Mouse (Mus musculus) thymus, postnatal 25 days (tissue): ENCODE results near the gene Aven.
A peak's percentile ranks its signal among the peaks of the same experiment; 100 is the strongest.

Experiments used
- DNase-seq: peaks from one replicate; pipeline ENCODE4 v3.0.0; 2022

Aven gene

DNA sequence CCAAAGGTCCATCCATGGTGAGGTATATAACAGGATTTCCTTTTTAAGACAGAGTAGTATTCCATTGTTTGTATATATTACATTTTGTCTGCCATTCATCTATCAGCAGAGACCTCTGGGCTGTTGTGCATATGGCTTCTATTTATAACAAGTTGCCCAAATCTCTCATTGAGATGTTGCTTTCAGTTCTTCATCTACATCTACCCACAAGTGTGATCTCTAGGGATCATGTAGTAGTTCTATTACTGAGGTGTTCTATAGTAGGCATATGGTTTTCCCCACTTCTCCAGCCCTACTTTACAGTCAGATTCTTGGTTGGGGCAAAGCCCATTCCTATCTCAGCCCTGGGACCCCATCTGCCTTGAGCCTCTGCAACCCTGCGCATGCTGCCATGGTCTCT lies 72.3 kb downstream of the Aven start:
- DNase-seq, result no peak

DNA sequence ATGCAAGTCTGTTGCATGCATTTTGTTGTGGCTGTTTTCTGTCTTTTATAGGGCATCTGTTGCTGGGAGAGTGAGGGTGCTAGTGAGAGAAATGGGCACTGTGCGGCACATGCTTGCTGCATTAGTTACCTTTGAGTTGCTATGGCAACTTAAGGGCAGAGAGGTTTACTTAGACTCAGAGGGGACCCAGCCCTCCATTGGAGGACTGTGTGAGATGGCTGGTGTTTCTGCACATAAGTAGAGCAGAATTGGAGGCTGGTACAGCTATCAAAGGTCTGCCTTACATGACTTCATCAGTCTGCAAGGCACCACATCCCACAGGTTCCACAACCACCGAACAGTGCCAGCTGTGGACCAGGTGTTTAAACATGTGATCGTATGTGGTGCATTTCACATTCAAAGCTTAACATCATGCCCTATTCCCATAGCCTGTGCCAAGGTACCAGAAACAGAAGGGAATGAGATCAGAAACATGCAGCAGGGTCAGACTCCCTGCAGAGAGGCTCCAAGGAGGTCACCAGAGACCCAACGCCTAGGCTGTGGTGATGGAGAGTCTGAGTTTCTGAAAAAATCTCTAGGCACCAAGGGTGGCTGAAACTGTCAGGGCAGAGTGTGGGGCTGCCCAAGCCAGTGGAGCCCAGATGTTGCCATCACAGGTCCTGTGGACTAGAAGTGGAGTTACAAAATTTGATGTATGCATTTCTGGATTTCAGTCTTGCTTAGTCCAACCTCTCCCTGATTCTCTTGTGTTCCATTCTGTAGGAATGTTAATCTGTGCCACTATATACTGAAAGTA lies 73.7 kb downstream of the Aven start:
- no peak for DNase-seq

DNA sequence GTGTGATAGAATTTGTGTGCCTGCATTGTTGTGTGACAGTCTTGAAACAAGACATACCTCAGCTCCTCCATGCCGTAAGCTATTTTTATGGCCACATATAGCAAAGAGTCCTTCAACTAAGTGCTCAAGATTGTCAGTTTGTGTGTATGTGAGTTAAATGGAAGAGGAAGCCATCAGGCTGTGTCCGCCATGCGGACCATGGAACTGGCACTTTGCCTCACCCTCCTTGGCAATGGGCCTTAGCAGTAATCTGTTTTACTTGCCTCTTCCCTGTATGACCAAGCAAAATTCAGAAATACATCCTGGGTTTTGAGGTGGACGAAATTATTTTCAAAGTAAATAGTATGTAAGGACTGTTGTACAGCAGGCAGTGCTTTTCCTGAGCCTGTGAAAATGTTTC lies 75.0 kb downstream of the Aven start:
- DNase-seq, result no peak

DNA sequence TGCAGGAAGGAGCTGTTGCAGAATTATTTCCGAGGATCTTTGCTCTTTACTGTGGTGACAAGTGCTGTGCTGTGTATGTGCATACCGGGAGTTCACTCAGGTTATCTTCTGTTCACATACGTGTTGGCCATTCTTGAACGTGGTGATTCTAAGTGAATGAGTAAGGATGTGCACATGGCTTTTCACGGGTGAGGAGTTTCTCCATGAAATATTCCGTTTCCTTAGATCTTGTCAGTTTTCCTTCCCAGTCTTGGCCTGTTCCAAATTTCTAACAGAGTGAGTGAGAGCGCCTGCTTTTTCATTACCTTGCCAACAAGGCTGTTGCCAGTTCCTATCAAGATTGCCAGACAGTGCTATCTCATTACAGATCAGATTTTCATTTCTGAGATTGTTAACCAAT lies 98.2 kb downstream of the Aven start:
- no peak for DNase-seq

DNA sequence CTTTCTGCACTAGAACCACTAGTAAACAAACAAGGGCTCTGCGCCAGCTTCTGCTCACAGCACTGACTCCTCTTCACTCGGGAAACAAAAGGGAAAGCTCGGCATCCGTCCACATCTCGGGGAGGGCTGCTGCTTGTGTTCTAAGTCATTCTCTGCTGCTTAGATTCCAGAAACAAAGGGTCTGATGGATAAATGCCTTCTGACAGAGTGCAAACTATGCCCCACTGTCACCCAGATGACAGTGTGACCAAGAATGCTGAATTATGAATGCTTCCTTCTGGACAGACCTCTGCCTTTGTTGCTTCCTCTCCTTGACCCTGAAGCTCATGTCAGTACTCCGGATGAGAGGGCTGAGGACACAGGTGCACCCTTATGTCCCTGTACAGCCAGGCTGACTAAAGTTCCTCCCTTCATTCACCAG lies 98.7 kb downstream of the Aven start:
- no peak for DNase-seq

DNA sequence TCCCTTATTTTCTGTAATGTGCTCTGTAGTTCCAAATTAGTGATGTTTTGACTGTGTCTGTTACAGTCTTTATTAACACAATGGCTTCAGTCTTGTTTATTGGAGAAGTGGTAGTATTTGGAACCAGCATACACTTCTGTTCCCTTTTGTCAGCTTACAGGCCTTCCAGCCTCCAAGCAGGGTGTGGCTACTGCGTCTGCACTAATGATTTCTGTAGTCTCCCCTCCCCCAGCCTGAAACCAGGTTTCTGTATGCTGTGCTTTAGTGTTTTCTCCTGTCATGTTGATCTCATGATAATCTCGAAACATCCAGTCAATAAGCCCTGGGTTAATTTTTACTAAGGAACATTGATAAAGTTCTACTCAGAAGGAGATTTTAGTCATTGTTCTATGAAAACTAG lies 100.6 kb downstream of the Aven start:
- DNase-seq, result no peak

DNA sequence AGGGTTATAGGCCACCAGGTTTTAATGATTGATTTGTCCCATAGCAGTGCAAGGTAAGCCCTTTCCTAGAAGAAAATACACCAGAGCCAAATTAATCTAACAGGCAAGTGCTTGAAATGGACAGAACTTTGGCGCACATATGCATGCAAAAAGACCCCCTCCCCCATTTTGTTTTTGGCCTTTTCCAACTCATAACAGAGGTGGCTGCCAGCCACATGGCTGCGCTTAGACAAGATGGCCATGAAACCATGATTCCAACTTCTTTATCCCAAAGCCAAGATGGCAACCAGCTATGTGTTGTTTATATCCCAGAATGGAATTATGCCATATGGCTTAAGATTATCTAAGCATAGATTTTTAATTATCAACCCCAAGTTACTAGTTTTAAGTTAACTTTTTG lies 101.0 kb downstream of the Aven start:
- no peak for DNase-seq

DNA sequence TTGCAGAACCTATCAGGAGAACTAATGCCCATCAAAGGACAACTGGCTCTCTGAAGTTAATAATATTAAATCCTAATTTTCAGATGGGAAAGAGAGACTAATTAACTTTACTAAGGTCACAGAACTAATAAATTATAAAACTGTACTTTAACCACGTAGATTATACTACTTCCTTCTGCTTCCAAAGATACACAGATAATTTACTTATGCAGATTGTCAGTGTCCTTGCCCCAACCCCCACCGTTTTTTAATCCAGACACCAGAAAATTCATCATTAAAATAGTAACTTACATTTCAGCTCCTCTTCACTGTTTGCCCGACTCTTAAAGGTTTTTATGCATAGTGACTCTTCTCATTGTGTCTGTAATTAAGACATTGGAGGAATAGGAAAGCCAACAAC lies 103.0 kb downstream of the Aven start:
- DNase-seq, result no peak

DNA sequence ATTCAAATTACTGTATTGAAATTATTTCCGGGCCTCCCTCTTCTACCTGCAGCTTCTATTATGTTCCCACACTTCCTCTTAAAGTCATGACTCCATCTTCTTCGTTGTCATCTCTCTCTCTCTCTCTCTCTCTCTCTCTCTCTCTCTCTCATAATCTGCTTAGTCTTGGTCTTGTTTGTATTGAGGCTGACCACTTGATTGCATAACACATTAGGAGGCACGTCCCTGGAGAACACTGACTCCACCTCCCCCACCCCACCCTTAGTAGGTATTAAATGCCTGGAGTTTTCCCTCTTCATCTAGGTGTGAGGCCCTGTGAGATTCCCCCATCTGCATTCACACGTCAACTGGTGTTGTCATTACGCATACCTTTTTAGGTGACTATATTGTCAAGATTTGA lies 103.7 kb downstream of the Aven start:
- no peak for DNase-seq

DNA sequence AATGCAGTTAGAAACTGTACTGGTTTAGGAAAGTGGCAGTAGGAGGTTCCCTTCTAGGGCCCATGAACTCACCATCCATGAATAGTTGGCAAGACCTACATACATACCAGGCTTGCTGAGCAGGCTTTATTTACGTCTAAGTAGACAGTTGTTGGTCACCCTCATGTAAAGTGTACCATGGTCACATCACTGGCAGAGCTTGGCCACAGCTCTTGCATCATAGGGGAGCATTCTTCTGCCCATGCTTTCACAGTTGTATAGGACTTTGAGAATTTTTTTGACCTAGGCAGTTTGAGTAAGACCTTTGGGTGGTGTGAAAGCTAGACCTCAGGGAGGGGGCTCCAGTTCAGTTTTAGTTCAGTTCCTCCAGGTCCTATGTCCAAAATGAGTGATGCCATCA lies 104.3 kb downstream of the Aven start:
- DNase-seq, result no peak

DNA sequence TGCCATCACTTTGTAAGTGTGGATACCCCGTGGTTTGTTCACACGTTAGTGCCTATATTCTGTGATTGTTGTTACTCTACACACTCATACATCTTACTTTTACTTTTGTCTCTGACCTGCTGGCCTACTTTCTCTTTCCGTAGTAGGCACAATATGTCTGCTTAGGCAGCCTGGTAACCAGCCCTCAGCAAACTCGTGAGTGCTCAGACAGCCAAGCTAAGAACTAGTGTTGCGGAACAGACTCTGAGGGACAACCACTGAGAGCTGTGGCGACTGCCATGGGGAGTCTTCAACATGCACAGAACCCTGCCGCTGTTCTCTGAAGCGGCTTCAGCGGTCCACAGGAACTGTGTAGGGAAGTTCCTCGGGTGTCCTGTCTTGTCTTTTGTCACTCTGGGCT lies 107.5 kb downstream of the Aven start:
- DNase-seq, result no peak

DNA sequence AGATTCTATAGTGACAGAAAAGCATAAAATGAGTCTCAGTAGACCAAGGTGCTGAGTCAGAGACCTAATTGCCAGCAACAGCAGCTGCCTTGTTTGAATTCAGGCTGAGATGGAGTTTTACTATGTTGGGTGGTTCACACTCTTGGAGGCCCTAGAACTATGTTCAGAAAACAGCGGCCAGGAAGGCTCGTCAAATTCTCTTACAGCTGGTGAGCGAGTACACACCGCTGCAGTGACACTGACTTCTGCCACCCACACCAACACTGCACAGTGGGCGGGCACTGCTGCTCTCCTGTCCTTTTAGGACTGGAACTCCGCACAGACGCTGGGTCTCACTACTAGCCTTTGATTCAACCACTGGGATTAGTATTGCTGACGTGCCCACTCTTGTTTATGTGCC lies 109.7 kb downstream of the Aven start:
- no peak for DNase-seq

DNA sequence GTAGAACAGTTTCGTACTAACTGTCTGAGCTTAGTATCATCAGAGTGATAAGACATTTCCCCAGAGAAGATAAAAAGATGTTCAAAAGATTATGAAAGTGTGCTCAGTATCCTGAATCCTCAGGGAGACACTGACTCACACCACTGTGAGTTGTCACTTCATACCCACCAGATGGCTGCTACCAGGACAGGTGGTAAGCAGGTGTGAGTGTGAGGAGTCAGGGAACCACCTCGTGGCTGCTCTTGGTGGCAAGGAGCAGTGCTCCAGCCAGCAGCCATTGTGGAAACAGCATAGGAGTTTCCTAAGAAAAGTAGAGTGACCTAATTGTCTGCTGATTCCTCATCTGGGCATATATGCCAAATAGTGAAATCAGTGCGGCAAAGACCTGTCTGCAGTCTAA lies 113.8 kb downstream of the Aven start:
- DNase-seq, result no peak

DNA sequence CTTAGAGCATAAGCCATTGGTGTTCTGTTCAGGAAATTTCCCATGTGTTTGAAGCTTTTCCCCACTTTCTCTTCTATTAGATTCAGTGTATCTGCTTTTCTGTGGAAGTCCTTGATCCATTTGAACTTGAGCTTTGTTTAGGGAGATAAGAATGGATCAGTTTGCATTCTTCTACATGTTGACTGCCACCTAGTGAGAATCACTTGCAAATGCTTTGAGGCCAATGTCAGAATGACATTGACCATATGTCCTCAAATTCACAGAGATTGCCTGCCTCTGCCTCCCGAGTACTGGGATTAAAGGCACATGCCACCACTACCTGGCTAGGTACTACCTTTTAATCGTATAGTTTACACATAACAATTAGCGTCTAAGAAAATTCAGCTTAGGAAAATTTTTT lies 119.9 kb downstream of the Aven start:
- no peak for DNase-seq

DNA sequence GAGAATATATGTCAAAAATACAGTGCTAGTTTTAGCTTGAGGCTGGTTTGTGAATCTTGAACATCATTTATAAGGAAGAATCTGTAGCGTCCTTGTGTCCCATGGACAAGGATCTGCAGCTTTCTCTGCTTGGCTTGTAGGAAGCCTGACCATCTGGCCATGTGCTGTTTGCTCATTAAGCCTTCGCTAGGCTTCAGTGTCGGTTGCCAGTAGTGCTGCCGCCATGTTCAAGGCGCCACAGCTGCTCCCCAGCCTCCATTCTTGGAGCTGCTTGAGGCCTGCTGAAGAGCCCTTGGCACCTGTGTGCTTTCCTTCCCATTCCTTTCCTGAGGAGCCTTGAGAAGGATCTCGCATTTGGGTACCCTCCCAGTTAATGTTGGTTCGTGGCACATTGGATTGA lies 121.6 kb downstream of the Aven start:
- DNase-seq, result no peak

DNA sequence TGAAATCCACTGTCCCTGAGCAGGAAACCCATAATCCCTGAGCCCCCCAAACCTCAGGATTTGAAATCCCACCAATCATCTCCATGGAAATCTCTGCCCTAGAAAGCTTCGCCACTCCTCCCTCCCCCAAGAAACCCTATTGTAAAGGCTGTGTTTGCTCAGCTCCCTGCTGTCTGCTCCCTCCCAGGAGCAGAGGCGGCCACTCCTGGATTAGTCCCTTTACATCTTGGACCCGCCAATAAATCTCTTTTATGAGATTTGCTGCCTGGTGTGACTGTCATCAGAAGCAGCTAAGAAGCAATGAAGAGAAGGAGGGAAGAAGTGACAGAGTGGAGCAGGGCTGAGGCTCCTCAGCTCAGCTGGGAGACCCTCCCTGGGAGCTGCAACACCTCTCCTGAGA lies 124.4 kb downstream of the Aven start:
- DNase-seq, result no peak

DNA sequence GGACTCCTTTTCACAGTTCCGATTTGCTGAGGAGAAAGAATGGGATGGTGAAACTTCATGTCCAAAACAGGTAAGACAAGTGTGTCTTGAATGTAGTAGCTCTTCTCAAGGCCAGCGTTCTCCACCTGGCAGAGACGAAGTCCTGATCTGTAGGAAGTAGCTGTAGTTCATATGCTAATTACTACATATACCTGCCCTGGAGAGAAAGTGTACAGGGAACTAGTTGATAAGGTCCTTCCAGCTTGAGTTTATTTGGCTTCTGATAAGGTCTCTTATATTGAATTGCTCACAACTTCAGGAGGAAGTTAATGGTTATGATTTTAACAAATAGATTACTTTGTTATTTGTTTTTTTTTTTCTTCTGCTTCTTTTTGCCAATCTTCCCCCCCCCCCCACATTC lies 132.4 kb downstream of the Aven start:
- no peak for DNase-seq

DNA sequence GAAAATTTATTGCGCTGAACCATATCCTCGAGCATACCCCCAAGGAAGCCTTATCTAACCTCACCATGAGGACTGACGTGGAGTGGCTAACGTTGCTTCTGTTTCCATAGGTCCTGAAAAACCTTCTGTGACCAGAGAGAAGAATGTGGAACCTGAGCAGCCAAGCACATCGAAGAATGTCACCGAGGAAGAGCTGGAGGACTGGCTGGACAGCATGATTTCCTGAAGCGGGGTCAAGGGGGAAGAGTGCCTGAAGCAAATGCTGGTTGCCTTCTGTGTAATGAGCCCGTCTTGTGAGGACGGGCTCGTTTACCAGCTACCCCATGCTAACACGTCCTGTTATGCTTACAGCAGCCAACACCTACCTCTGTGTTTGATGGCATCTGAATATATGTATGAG lies 137.9 kb downstream of the Aven start:
- no peak for DNase-seq

DNA sequence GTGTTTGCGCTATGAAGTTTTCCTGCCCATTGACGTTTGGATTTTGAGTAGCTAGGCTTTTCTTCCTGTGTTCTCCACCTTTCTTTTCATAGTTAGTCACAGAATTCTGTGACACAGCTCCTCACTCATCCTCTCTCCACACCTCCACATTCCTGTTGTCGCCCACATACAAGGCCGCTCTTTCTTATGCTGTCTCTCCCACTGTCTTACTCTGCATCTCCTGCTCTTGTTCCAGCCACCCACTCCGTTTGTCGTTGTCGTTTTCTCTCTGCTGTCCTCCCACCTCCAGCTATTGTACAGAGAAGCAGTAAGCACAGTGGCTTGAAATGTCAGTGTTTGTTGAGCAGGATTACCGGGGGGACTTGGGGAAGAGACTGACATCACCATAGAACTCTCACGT lies 139.8 kb downstream of the Aven start:
- DNase-seq, result no peak

DNA sequence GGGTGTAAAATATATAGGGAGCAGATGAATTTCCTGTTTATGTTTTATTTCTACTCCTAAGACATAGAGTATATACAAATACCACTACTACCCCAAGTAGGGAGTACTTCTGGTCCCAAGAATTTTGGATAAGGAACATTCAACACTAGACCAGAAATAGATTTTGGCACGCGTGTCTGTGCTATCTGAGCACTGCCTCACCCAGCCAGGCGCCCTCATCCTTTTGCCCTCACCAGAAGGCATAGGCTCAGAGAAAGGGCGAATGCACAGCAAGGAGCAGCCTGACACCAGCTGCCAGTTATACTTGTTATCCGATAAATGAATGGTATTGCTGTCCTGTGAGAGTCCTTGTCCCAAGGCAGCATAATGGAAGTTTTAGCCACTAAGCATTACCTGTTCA lies 144.4 kb downstream of the Aven start:
- DNase-seq, result no peak

DNA sequence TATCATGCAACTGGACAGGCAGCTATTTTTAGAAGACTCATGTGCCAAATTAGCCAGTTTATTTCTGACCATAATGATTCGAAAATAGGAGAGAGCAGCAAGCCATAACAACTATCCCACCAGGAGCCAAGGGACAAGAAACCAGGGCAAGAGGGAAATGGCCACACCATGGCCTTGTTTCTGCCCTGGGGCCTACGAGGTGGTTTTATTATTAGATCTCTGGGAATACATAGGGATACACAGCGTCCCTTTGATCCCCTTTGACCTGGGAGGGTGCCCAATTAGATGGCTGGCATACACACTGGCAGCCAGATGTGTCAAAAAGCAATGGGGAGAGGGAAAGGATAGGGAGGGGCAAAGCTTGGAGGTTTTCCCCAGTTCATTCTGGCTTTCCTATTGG lies 161.1 kb downstream of the Aven start:
- DNase-seq, result no peak

DNA sequence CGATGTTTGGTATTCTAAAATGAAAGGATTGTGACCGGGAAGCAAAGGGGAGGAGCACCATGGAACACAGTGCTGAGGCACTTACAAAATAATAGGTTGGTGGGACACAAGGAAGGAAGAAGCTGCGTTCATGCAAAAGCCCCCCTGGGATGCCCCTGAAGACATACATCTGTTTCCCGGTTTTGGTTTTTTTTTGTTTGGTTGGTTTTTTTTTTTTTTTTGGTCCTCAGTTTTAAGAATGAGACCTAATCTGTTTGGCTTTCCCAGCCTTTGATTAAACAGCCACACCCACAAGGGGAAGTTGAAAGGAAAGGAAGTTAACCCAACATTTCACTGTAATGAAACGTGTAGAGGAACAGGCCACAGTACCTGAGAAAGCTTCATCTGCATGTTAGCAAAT lies 163.4 kb downstream of the Aven start:
- DNase-seq, result no peak

DNA sequence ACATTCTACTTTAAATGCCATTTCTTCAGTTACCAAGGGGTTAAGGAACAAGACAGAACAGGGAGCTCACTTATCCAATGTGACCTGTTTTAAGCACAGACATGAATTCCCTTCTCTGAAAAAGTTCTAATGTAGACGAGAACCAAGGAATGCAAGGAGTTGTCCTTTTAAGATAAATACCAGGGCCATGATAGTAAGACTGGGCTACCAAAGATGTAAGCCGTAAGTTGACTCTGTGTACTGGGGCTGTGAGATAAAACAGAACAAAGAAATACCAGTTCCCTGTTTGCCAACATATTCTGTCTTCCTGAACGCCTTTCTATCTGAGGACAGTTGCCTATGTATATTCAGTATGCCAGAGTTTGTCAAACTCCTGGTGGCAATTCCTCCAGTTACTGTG lies 176.7 kb downstream of the Aven start:
- no peak for DNase-seq

DNA sequence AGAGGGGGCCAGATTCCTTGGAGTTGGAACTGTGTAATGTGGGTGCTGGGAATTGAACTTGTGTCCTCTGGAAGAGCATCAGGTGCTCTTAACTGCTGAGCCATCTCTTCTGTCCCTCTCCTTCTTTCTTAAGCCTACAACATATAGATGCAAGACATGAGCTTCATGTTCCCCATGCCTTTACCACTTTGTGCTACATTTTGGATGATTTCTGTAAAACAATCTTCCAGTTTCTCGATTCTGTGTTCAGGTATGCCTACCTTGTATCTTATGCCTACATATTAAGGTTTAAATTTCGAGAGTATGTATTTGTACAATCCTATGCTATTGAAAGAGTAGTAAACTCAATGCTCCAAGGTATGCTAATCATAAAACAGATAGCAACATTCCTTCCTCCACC lies 183.4 kb downstream of the Aven start:
- no peak for DNase-seq

DNA sequence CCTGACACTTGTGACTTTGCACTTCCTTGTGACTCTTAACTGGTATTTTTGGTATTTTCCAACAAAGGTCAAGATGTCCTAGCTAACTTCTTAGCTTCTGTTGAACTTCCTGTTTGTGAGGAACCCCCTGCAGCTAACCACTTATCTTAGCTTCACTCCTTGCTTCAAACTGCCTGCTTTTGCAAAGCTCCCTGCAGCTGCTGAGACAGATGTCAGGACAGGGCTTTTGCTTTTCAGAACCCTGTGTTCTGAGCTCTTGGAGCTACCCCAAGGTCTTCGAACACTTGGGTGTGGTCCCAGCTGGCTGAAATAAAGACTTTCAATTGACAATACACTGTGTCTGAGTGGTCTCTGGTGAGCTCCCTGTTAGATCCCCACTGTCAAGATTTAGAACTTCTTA lies 184.0 kb downstream of the Aven start:
- DNase-seq, result peak; percentile 3

DNA sequence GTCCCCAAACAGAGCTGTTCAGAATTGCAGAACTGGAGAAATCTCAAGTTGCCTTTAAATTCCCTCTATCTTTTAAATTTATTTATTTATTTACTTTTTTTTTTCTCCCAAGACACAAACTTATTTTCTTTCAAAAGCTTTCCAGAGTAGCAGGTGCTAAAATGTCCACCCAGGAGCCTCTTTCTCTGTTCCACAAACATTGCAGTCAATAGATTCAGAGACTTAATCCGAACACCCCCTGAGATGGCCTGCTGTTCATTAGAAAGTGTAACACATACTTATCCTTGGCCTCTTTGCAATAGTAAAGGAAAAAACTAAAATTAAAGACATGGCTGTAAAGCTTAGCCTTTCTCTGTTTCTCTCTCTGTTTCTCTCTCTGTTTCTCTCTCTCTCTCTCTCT lies 184.5 kb downstream of the Aven start:
- DNase-seq, result no peak
